Mouse (Mus musculus): ENCODE results near the gene Nufip2. TPM values are rescaled to one million over a fixed set of nuclear protein-coding genes. Genes with fewer than 3 reads are reported as not detected.

The Nufip2 gene
- polyA plus RNA-seq, 1 experiment from 2014 or later, result 3.9 TPM

DNA sequence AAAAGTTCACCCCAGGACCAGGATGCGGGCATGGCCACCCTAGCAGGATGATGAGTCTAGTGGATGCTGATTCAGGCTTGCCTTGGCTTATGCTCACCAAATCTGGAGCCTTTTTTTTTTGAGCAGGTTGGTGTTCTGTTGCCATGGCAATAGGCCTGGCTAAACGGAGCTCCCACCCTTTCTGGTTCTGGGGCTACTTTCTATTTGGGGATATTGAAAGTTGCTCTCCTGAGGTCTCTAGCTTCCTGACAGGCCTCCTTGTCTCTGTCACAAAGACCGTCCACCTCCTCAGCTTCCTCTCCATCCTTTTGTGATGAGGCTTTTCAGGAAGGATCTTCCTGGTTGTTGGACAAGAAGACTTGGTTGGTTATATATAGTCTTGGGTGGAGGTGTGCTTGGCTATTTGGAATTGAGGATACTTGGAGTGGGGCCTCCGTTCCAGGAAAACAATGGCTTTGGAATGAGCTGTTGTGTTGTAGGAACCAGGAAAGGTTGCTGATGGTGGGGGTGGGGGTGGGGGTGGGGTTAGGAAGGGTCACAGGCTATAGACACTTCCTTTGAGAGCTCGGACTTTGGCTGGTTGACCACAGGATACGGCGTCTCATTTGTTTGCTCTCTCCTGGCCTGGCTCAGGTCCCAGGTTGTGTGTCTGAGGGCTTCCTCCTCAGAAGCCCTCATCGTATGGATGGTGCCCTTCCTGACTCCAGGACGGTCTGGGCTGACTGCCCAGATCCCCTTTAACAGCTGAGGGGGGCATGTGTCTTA is 78.9 kb downstream of the Nufip2 start:
- ATAC-seq (replicated peaks; ENCODE audit: low FRiP score, low read depth) (no peak), DNase-seq (ENCODE audit: low spot score) (no peak)
- WGBS, result 44% methylated on average over 9 of the region's 9 CpGs
- Histone ChIP-seq H3K36me3 (ENCODE audit: insufficient read depth, low read length) (no peaks in the 10 kb centered on the region), H3K4me1 (replicated peaks; ENCODE audit: insufficient read depth, low read length) (peaks cover 35% of the 10 kb centered on the region), H3K27ac (peak overlapping the region; percentile 88), H3K9me3 (replicated peaks; ENCODE audit: low read length) (no peaks in the 10 kb centered on the region), H3K27me3 (ENCODE audit: insufficient read depth, low read length) (no peaks in the 10 kb centered on the region), H3K9ac (ENCODE audit: low read depth, low read length) (peak overlapping the region; percentile 81; the same call in 1 of the 2 replicates), H3K4me2 (ENCODE audit: low read length) (peak overlapping the region; percentile 84), H3K4me3 (replicated peaks; ENCODE audit: low read depth, low read length) (peak overlapping the region; percentile 64; the same call in 1 of the 2 replicates)
- no peak for TF ChIP-seq CTCF (IDR thresholded peaks at IDR 0.05; ENCODE audit: low read depth)

DNA sequence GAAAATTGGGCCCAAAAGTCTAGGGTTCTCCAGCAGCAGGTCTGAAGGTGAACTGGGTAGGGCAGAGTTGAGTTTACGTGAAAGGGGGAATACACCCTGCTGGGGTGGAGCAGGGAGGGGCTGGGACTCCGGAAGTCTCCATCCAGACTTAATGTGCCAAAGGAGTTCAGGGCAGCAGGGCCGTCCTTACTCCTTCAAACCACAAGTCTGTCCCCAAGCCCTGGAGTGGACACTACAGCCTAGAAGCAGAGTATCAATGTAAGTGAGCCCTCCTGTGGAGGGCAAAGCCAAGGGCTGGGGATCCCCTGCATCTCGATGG is 79.5 kb downstream of the Nufip2 start:
- Histone ChIP-seq H3K4me2 (ENCODE audit: low read length) (peak overlapping the region; percentile 84), H3K9ac (ENCODE audit: low read depth, low read length) (peak overlapping the region; percentile 60; the same call in 1 of the 2 replicates), H3K4me1 (replicated peaks; ENCODE audit: insufficient read depth, low read length) (peaks cover 35% of the 10 kb centered on the region), H3K27ac (peak overlapping the region; percentile 78), H3K9me3 (replicated peaks; ENCODE audit: low read length) (no peaks in the 10 kb centered on the region), H3K36me3 (ENCODE audit: insufficient read depth, low read length) (no peaks in the 10 kb centered on the region), H3K4me3 (replicated peaks; ENCODE audit: low read depth, low read length) (no peak overlapping the region), H3K27me3 (ENCODE audit: insufficient read depth, low read length) (no peaks in the 10 kb centered on the region)
- TF ChIP-seq CTCF (IDR thresholded peaks at IDR 0.05; ENCODE audit: low read depth), result 0 out of 2 replicates have a peak, but pooled peaks have one; percentile 6
- ATAC-seq (replicated peaks; ENCODE audit: low FRiP score, low read depth) (no peak), DNase-seq (ENCODE audit: low spot score) (no peak)
- 44% methylated on average over 4 of the region's 4 CpGs for WGBS

DNA sequence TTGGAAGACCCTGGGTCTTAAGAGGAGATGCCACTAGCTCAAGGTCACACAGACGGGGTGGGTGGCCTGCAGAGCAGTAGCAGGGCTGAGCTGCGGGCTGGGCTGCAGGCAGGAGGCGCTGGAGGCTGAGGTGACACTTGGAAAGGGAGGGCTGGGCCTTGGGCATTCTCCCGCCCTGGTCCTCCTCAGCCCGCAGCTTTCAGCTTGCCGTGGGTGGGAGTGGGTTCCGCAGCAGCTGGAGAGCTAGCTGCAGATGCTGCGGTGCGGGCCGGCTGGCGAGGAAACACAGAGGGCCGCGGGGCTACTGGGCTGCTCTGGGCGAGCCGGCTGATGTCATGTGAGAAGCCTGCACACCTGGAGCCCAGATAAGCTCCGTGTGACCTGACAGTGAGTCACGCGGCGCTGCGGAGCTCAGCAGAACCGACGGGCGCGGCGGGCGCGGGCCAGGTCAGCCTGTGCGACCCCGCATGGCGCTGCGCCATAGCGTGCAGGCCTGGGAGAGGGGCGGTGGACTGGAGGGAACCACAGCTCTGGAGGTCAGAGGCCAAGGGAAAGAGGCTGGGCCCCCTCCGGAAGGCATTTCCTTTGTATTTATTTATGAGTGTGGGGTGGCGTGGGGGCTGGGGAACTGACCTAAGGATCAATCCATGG is 80.5 kb downstream of the Nufip2 start:
- Histone ChIP-seq H3K9ac (ENCODE audit: low read depth, low read length) (peak overlapping the region; percentile 60), H3K4me3 (replicated peaks; ENCODE audit: low read depth, low read length) (peak overlapping the region; percentile 35), H3K4me1 (replicated peaks; ENCODE audit: insufficient read depth, low read length) (peaks cover 35% of the 10 kb centered on the region), H3K4me2 (ENCODE audit: low read length) (peak overlapping the region; percentile 84), H3K9me3 (replicated peaks; ENCODE audit: low read length) (no peaks in the 10 kb centered on the region), H3K27ac (peak overlapping the region; percentile 78), H3K27me3 (ENCODE audit: insufficient read depth, low read length) (no peaks in the 10 kb centered on the region), H3K36me3 (ENCODE audit: insufficient read depth, low read length) (no peaks in the 10 kb centered on the region)
- TF ChIP-seq CTCF (IDR thresholded peaks at IDR 0.05; ENCODE audit: low read depth), result peak; percentile 64
- WGBS, result 1% methylated on average over 35 of the region's 35 CpGs
- ATAC-seq (replicated peaks; ENCODE audit: low FRiP score, low read depth) (peak; percentile 37), DNase-seq (ENCODE audit: low spot score) (peak; percentile 84)

DNA sequence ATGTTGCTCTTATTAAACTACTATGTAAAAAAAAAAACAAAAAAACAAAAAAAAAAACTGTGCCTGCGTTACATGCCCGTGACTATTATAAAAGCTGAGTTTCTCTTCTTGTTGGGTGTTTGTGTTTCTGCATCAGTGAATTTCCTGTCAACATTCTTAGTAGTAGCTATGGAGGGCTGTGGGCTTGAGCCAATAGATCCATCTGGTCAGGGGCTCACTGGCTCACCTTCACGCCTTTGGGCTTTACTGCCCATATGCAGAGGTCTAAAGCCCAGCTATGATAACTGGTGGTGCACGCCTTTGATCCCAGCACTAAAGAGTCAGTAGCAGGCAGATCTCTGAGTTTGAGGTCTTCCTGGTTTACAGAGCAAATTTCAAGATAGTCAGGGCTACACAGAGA is 83.5 kb downstream of the Nufip2 start:
- Histone ChIP-seq H3K4me3 (replicated peaks; ENCODE audit: low read depth, low read length) (no peak overlapping the region), H3K9ac (ENCODE audit: low read depth, low read length) (no peak overlapping the region), H3K27ac (peak overlapping the region; percentile 31; the same call in 1 of the 2 replicates), H3K36me3 (ENCODE audit: insufficient read depth, low read length) (no peaks in the 10 kb centered on the region), H3K4me2 (ENCODE audit: low read length) (no peak overlapping the region), H3K27me3 (ENCODE audit: insufficient read depth, low read length) (no peaks in the 10 kb centered on the region), H3K4me1 (replicated peaks; ENCODE audit: insufficient read depth, low read length) (peaks cover 31% of the 10 kb centered on the region), H3K9me3 (replicated peaks; ENCODE audit: low read length) (no peaks in the 10 kb centered on the region)
- WGBS, result 58% methylated on average over 4 of the region's 4 CpGs
- ATAC-seq (replicated peaks; ENCODE audit: low FRiP score, low read depth) (no peak), DNase-seq (ENCODE audit: low spot score) (no peak)
- TF ChIP-seq CTCF (IDR thresholded peaks at IDR 0.05; ENCODE audit: low read depth), result no peak

DNA sequence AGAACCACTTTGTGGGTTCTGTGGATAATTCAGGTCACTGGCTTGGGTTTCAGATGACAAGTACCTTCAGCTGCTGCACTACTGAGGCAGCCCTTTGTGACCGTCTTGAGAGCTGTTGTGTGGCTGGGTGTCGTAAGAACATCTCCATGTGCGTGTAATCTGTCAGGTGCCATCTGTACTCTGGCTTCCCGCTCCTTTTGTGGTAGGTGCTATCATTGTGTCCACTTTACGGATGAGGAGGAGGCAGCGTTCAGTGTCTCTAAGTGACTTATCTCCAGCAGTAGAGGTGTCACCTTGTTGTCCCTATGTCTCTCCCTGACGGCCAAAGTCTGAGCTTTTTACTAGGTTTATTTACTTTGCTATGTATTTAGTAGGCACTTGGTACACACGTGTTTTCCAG is 84.4 kb downstream of the Nufip2 start:
- Histone ChIP-seq H3K27me3 (ENCODE audit: insufficient read depth, low read length) (no peaks in the 10 kb centered on the region), H3K9ac (ENCODE audit: low read depth, low read length) (no peak overlapping the region), H3K4me1 (replicated peaks; ENCODE audit: insufficient read depth, low read length) (peaks cover 23% of the 10 kb centered on the region), H3K36me3 (ENCODE audit: insufficient read depth, low read length) (no peaks in the 10 kb centered on the region), H3K9me3 (replicated peaks; ENCODE audit: low read length) (no peaks in the 10 kb centered on the region), H3K4me2 (ENCODE audit: low read length) (no peak overlapping the region), H3K27ac (no peak overlapping the region), H3K4me3 (replicated peaks; ENCODE audit: low read depth, low read length) (no peak overlapping the region)
- no peak for DNase-seq (ENCODE audit: low spot score)
- TF ChIP-seq CTCF (IDR thresholded peaks at IDR 0.05; ENCODE audit: low read depth), result no peak
- no peak for ATAC-seq (replicated peaks; ENCODE audit: low FRiP score, low read depth)
- 74% methylated on average over 8 of the region's 8 CpGs for WGBS

DNA sequence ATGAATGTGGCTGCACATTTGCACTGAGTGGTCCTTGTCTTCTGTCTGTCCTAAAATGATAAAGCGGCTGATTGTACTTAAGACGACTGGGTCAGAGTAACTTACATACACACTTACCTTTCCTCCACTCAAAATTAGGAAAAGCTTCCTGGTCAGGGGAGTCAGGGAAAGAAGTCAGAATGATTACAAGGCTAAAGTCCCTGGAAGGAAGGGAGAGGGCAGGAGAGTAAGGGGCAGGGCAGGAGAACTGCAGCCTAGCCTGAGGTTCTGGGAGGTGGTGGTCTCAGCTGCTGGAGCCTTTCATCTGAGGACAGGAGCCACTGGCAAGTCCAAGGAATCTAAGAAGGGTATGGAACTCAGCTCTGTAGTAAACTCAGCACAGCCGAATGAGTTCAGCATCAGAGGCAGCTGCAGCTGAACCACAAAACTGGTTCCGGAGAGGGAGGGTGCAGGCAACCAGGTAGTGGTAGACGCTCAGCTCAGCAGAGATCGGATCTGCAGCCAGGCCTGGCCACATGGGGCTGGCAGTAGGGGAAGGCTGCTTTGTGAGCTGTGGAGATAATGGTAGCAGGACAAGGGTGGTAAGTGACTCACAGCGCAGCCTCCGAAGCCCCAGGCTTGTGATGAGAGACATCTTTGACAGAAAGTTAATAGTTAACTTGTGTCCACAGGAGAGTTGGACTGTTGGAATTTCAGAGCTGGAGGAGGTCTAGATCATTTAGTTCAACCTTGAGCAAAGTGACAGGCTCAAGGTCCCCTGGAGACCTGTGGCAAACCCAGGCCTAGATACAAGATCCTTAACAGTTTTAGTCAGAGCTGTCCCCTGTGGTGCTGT is 86.1 kb downstream of the Nufip2 start:
- TF ChIP-seq CTCF (IDR thresholded peaks at IDR 0.05; ENCODE audit: low read depth), result no peak
- Histone ChIP-seq H3K4me1 (replicated peaks; ENCODE audit: insufficient read depth, low read length) (peaks cover 12% of the 10 kb centered on the region; the same call in 1 of the 2 replicates), H3K9me3 (replicated peaks; ENCODE audit: low read length) (no peaks in the 10 kb centered on the region), H3K27ac (peak overlapping the region; percentile 91), H3K4me2 (ENCODE audit: low read length) (no peak overlapping the region), H3K27me3 (ENCODE audit: insufficient read depth, low read length) (no peaks in the 10 kb centered on the region), H3K36me3 (ENCODE audit: insufficient read depth, low read length) (no peaks in the 10 kb centered on the region), H3K4me3 (replicated peaks; ENCODE audit: low read depth, low read length) (no peak overlapping the region), H3K9ac (ENCODE audit: low read depth, low read length) (peak overlapping the region; percentile 18; the same call in 1 of the 2 replicates)
- ATAC-seq (replicated peaks; ENCODE audit: low FRiP score, low read depth) (peak; percentile 86), DNase-seq (ENCODE audit: low spot score) (no peak)
- 54% methylated on average over 8 of the region's 8 CpGs for WGBS

Measured in kidney, postnatal 0 days (tissue).